Mouse (Mus musculus) retina, embryonic 14.5 days (tissue): Measurements from ENCODE around the gene S1pr5.
"Not testable (repeated sequence)": the region's sequence is repeated elsewhere in the genome, so short reads cannot be mapped to it uniquely, and the experiment has no call there.

Experiments
- DNase-seq: peaks from one replicate; pipeline ENCODE4 v3.0.0-alpha.2; 2015; ENCODE audit warnings: low spot score

Gene S1pr5

DNA sequence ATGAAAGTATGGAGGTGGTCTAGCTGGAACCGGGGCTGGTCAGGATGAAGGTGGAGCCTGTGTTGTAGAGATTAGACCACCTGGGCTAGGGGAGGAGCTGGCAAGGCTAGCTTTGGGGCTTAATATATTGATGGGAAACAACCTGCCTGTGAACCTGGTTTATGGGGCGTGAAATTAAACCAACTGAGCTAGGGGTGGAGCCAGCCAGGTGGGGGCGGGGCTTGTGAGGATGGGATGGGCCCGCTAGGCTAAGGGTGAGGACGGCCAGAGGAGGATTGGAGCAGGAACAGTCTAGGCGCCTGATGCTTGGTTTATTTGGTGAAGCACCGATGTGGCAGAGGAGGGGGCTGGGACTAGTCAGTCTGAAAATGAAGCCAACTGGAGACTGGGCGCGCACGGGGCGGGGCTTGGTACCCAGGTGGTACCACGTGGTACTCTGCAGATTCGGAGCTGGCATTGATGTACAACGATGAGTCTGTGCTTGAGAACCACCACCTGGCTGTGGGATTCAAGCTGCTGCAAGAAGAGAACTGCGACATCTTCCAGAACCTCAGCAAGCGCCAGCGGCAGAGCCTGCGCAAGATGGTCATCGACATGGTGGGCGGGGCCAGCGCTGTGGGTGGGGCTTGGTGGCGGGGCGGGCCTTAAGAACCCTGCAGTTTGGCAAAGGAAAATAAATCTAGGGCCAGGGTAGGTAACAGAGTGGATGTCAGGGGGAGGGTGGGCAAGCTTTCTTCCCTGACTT, 43.5 kb downstream of the S1pr5 start:
- peak; percentile 65 for DNase-seq

GRCm38 (mm10) chr9:21204156-21204527, 44.1 kb downstream of the S1pr5 start:
- no peak for DNase-seq

GRCm38 (mm10) chr9:21198960-21199359, 49.3 kb downstream of the S1pr5 start:
- no peak for DNase-seq

DNA sequence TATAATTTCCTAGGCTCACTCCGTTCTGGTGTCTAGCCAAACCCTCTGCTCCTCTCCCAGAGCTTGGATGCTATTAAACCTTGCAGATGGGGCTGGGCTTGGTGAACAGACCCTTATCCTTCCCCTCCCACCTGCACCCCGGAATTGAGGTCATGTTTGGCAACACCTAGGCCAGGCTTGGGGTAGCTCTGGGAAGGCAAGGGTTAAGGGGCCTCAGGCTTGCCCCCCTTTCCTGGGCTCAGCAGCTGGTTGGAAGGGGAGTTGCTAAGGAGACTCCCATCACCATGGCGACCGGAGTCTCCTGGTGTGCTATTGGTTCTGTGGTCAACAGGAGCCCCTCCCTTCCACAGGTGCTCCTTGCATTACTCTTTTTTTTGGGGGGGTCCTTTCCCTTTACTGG, 50.3 kb downstream of the S1pr5 start:
- peak; percentile 75 for DNase-seq

DNA sequence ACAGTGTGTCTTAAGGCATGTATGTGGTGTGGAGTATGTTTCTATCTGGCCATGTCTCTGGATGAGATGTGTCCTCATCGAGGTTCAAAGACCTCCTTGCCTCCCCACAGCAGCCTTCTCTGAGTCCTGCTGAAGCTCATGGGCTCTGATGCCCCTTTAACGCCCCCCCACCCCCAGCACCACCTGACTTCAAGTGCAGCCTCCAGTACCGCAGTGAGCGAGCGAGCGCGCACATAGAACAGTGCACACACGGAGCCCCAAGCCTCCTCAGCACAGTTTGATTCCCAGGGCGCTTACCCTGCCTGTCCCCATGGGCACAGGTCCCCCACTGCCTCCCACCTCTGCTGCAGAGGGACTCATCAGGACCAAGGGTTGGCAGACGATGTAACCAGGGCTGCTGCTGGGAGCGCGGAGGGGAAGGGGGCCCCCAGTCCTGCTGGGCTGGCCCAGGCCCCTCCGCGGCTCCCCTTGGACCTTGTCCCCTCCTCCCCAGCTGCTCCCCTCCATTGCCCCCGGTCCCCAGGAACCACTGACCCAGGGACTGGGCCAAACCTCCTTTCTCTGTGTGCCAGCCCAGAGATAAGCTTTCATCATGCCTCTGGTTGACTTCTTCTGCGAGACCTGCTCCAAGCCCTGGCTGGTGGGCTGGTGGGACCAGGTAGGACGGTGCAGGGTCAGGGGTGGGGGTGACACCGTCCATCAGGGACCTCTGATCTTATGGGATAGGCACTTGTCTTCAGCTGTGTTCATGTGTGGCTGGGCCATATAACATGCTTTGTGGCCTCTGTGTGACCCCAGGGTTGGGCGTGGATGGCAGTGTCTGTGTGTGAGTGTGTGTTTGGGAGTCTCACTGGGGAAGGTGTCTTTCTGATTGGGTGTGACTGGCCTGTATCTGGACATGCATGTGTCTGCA, 51.5 kb downstream of the S1pr5 start:
- DNase-seq = peak; percentile 47

GRCm38 (mm10) chr9:21195736-21196505, 52.3 kb downstream of the S1pr5 start:
- not testable (repeated sequence) for DNase-seq

DNA sequence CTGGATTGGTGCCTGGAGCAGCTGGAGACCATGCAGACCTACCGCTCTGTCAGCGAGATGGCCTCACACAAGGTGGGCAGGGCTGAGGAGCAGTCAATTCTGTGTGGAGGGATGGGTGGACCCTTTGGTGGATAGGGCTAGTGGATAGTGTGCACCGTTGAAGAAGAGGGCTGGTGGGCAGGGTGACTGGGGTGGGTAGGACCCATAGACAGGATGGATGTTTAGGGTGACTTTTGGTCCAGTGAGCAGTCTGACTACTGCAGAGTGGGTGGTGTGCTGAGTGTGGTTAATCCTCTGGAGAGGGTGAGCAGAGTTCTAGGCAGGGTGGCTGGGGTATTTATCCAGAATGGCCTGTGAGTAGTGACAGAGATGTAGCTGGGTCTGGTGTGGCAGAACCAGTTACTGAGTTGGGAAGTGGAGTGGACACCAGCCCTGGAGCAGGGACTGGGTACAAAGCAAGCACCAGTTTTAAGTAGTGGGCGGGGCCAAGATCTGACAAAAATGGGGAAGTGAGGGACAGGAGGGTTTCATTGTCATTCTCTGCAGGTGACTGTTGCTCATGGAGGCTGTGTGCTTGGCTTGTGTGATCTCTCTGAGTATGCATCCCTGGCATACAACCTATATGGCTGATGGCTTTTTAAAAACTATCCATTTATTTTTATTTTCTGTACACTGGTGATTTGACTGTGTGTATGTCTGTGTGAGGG, 53.3 kb downstream of the S1pr5 start:
- no peak for DNase-seq

- DNase-seq = no peak
These were observed 54.5 kb downstream of the S1pr5 start for GRCm38 (mm10) chr9:21193786-21194185.
